Mouse (Mus musculus): ENCODE results near the gene Flywch1. TPM values are rescaled to one million over a fixed set of nuclear protein-coding genes. Genes with fewer than 3 reads are reported as not detected.
A peak's percentile ranks its signal among the peaks of the same experiment; 100 is the strongest.

The Flywch1 gene
- total RNA-seq, 2 experiments from 2014 or later, result 10.3 to 15.2 TPM

GRCm38 (mm10) chr17:23746311-23746710, 25.1 kb downstream of the Flywch1 start:
- ATAC-seq (replicated peaks; ENCODE audit: poor library complexity, severe bottlenecking), result peak; percentile 4; the same call in 1 of the 2 replicates

- no peak for ATAC-seq (replicated peaks; ENCODE audit: poor library complexity, severe bottlenecking)
These were observed 25.8 kb downstream of the Flywch1 start, which contains the start of gene Kremen2 for GRCm38 (mm10) chr17:23745301-23746251. Gene Kremen2 (minus strand): TSS chr17:23745833.

DNA sequence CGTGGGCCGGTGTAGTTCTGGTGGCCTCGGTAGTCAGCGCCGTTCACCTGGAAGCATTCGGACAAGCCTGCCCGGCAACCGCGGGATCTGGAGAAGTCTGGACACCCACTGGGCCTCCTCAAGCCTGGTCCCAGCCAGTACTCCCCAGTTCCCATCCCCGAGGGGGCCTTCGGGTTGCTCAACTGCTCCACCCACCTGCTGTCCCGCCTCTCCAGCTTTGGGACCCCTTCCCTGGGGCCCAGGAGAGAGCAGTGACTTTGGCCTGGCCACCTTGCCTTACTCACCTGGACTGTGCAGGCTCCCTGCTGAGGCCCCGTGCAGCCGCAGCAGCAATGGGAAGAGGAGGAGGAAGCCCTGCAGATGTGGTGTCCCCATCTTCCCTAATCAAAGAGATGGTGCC, 26.8 kb downstream of the Flywch1 start:
- no peak for ATAC-seq (replicated peaks; ENCODE audit: poor library complexity, severe bottlenecking)

- no peak for ATAC-seq (replicated peaks; ENCODE audit: poor library complexity, severe bottlenecking)
These were observed 27.3 kb downstream of the Flywch1 start for GRCm38 (mm10) chr17:23744076-23744475.

DNA sequence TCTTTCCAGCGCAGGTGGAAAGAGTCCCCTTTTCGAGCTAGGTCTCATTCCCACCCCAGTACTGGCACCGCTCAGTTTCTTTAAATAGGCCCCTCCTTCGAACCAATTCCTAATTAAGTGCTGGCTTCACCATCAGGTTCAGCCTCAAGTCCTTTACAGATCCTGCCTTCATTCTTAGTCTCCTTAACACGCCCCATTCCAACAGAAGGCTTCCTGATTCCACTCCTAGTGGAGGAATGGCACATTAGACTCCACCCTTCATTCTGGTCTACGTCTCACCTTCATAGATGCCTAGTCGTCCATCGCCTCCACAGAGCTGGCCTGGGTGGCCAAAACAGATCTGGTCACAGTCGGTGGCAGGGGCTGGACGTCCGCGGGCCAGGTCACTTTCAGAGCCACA, 28.5 kb downstream of the Flywch1 start:
- ATAC-seq (replicated peaks; ENCODE audit: poor library complexity, severe bottlenecking), result no peak

DNA sequence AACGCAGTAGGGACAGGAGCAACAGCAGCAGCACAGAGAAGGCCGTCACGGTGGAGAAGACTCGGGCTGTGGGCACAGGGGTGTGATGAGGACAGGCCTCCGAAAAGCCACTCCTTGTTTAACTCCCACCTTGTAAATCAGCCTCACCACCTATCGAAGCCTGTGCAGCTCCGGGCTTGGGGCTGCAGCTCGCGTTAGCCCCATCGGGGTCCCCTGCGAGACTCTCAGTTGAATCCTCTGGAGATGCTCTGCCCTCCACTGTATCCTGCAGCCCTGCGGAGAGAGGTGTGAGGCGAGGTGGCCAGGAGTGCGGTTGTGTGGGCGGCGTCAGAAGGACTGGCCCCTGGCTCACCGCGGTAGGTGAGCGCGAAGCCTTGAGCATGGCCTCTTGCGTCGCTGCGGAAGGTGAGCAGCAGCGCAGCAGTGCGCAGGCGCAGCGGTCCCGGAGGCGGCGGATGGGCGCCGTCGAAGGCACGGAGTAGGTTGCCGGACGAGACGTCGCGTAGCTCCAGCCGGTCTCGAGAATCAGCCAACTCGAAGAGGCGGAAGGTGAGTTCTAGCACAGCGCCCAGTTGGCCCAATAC, 29.1 kb downstream of the Flywch1 start:
- ATAC-seq (replicated peaks; ENCODE audit: poor library complexity, severe bottlenecking), result no peak

DNA sequence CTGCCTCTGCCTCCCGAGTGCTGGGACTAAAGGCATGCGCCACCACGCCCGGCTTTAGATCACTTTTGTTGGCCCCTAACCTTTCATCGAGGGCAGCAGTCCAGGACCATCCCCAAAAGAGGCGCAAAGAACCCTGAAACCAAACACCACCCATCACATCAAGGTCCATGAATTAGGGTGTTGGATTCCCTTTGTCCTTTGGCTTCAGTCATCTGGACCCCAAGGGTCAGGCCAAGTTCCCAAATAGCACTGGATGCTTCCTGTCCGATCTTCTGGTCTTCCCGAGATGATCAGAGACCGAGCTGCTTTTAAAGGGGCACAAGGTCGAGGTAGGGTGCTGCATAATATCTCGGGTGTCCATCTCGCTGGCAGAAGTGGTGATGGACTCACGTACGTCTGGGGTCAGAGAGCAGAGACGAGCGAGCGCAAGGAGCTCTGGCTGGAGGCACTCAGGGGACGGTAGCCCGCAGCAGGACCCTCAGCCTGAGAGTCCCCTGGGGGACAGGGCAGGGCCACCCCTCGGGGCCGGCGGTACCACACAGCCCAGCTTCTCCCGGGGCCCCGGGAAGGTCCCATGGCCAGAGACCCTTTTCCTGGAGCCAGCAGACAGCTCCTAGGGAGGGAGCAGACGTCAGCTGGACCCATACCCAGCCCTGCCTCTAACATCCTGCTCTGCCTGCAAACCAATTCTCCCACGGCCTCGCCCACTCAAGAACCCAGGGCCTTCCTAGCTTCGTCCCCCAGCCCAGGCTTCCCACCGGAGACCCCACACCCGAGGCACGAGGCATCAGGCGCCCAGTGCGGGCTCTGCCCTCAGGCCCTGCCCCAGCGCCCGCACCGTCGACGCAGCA, 29.8 kb downstream of the Flywch1 start:
- no peak for ATAC-seq (replicated peaks; ENCODE audit: poor library complexity, severe bottlenecking)

DNA sequence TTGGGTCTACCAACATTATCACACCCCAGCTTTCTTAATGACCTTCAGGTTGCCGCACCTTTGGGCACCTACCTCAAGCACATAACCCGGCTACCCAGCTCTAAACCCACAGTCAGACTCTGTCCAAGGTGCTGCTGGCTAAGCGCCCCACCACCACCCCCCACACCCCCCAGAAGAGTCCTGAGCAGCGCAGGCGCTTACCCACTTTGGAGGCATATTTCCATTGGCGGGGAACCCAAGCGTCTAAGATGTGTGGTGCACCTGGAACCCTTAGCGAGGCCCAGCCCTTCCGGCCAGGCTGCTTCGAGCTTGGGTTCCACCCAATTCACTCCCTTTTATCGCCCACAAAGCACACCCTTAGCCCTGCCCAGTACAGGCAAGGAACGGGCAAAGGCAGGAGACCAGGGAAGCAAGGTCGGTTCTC, 30.8 kb downstream of the Flywch1 start, which contains the start of gene Paqr4:
Paqr4 (minus strand) TSS at position 270 of the 424 bp plus-strand sequence.
- peak; percentile 3 for ATAC-seq (replicated peaks; ENCODE audit: poor library complexity, severe bottlenecking)

DNA sequence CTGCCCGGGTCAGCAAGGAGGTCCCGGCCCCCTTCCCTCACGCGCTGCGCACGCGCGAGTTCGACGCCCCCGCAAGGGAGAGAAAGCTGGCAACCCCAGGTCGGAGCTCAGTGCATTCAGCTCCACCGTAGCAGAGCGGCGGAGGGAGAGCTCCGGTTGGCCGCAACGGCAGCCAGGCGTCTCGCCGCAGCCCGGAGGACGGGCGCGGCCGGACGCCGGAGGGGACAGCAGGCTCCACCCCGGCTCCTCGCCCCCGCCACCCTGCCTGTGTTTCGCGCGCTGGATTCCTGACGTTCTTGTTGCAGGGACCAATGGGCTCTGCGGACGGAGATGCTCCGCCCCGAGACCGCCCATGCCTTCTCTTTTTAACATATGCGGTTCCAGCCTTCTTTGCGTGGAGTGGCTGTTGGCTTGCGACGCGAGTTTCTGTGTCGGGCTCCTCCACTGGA, 31.2 kb downstream of the Flywch1 start:
- ATAC-seq (replicated peaks; ENCODE audit: poor library complexity, severe bottlenecking), result peak; percentile 82

- ATAC-seq (replicated peaks; ENCODE audit: poor library complexity, severe bottlenecking), result no peak; the same call in 1 of the 2 replicates
These were observed 31.9 kb downstream of the Flywch1 start for GRCm38 (mm10) chr17:23739202-23740135.

DNA sequence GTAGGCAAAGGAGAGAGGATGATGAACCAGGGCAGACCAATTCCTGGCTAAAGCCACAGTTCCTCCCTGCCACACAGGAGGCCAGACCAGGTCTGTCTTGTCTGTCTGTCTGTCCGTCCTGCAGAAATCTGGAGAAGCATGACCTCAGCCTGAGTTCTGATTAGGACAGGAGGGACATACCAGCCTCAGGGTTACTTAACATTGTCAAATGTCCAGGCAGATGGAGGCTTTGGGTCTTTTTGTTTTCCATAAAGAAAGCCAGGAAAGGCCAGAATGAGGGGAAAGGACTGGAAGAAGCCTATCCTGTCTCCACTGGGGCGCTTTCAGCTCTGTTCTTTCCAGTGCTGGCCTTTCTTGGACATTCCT, 32.6 kb downstream of the Flywch1 start:
- no peak for ATAC-seq (replicated peaks; ENCODE audit: poor library complexity, severe bottlenecking)

GRCm38 (mm10) chr17:23737493-23738445, 33.6 kb downstream of the Flywch1 start:
- peak; percentile 19; the same call in 1 of the 2 replicates for ATAC-seq (replicated peaks; ENCODE audit: poor library complexity, severe bottlenecking)

DNA sequence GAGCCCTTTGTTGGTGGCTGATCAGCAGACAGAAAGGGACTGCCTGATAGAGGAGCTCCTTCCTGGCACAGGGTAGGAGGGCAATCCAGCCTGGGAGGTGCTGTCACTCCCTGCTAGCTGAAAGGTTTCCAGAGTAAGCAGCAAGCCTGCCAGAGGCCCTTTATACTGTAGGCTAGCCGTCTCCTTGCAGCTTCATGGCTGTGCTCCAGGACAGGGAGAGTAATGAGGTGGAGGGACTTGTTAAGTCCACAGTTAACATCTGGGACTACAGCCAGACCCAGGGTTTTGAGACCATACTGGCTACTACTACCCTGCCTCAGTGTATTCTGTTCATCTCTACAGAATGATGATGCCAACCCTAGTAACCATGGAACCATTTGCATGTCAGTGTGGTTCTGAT, 37.1 kb downstream of the Flywch1 start:
- ATAC-seq (replicated peaks; ENCODE audit: poor library complexity, severe bottlenecking), result no peak

DNA sequence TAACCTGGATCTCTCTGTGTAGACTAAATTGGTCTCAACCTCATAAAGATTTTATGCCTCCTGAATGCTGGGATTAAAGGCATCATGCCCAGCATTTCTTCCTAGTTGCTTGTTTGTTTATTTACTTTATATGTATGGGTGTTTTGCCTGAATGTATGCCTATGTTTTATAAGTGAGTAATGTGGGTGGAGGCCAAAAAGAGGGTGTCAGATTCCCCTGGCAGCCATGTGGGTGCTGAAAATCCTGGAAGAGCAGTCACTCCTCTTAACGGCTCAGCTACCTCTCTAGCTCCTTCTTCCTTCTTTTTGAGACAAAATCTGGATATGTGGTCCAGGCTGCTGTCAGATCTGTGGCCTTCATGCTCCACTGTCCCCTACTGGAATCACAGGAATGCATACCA, 41.0 kb downstream of the Flywch1 start:
- ATAC-seq (replicated peaks; ENCODE audit: poor library complexity, severe bottlenecking), result no peak

GRCm38 (mm10) chr17:23726758-23727142, 44.7 kb downstream of the Flywch1 start:
- peak; percentile 89 for ATAC-seq (replicated peaks; ENCODE audit: poor library complexity, severe bottlenecking)

- peak; percentile 78 for ATAC-seq (replicated peaks; ENCODE audit: poor library complexity, severe bottlenecking)
These were observed 45.2 kb downstream of the Flywch1 start, which contains the start of gene Pkmyt1 for GRCm38 (mm10) chr17:23725999-23726757. Gene Pkmyt1 (plus strand): TSS chr17:23726336.

- no peak for ATAC-seq (replicated peaks; ENCODE audit: poor library complexity, severe bottlenecking)
These were observed 45.9 kb downstream of the Flywch1 start for GRCm38 (mm10) chr17:23725477-23725876.

All from granulocyte monocyte progenitor cell, adult 5-6 weeks (primary cell).